Comparison of ENCODE assay signal across 7 mouse cellular contexts in the genomic region with DNA sequence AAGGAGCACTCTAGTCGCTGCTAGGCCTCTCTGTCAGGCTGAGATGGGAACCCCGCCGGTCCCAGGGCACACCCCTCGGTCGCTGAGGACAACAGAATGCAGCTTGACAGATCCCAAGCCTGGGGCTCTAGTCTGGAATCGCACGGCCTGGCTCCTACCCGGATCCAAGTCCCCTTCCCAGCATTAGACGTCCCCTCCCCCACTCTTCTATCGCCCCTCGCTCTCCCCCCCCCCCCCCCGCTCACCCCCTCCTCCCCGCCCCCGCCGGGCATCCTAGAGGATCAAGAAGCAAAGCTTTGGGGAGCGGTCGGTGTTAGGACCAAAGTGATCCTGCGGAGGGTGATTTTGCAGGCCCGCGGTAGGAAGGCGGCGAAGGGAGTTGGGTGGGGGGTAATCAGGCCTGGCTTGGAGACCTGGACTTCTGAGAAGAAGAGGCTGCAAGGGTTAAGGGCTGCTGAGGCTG. TPM values are rescaled to one million over a fixed set of nuclear protein-coding genes. Genes with fewer than 3 reads are reported as not detected.
DNase-seq lines count a peak whose midpoint lies in the region; ATAC-seq and TF ChIP-seq lines count a peak whose summit lies in the region.

No protein-coding gene starts in this region.

- peak overlapping the region; percentile 63 for H3K9ac ChIP-seq in heart, embryonic 15.5 days
- peak overlapping the region; percentile 61 for H3K9ac ChIP-seq in limb, embryonic 15.5 days

- no peak for TF ChIP-seq CTCF in spleen, adult 2 months (IDR thresholded peaks at IDR 0.05; ENCODE audit: extremely low read depth, insufficient read depth, insufficient read length, insufficient replicate concordance)
- no peak for TF ChIP-seq CTCF in olfactory bulb, adult 2 months (IDR thresholded peaks at IDR 0.05; ENCODE audit: insufficient read depth, low read depth, low read length)

- H3K36me3 ChIP-seq in spleen, adult 2 months (ENCODE audit: control insufficient read depth, insufficient read depth, low read length), result no peaks in the 10 kb centered on the region
- H3K36me3 ChIP-seq in heart, embryonic 15.5 days, result no peaks in the 10 kb centered on the region
- no peaks in the 10 kb centered on the region for H3K36me3 ChIP-seq in limb, embryonic 15.5 days

- no peak for DNase-seq in spleen, adult 2 months (ENCODE audit: low read depth in 1 of 2, low spot score in 2 of 2)
- DNase-seq in spleen, postnatal 10 days (ENCODE audit: low spot score in 2 of 2), result no peak
- DNase-seq in cerebellum, postnatal 14 days, result peak; percentile 74 to 76
- no peak for DNase-seq in layer of hippocampus, postnatal 25 days (ENCODE audit: extremely low spot score in 1 of 2, low spot score in 1 of 2)

- TF ChIP-seq POLR2A in spleen, adult 2 months (IDR thresholded peaks at IDR 0.05; ENCODE audit: low read depth, low read length), result no peak
- TF ChIP-seq POLR2A in olfactory bulb, adult 2 months (IDR thresholded peaks at IDR 0.05; ENCODE audit: insufficient read depth, low read depth, low read length), result no peak; the same call in 1 of the 2 replicates

- H3K27me3 ChIP-seq in spleen, adult 2 months (ENCODE audit: control insufficient read depth, insufficient read depth, low read length), result peaks cover 5% of the 10 kb centered on the region
- no peaks in the 10 kb centered on the region for H3K27me3 ChIP-seq in heart, embryonic 15.5 days
- no peaks in the 10 kb centered on the region for H3K27me3 ChIP-seq in limb, embryonic 15.5 days

- no peak for ATAC-seq in heart, embryonic 15.5 days (replicated peaks; ENCODE audit: insufficient number of reproducible peaks, insufficient read depth, low FRiP score, low read depth)
- ATAC-seq in limb, embryonic 15.5 days (ENCODE audit: insufficient number of reproducible peaks, low FRiP score, low TSS enrichment, low read depth), result no peak; the same call in none of the 2 replicates

- H3K9me3 ChIP-seq in heart, embryonic 15.5 days (replicated peaks), result no peaks in the 10 kb centered on the region
- H3K9me3 ChIP-seq in limb, embryonic 15.5 days, result no peaks in the 10 kb centered on the region

- peak overlapping the region; percentile 68 for H3K4me2 ChIP-seq in heart, embryonic 15.5 days
- peak overlapping the region; percentile 70 for H3K4me2 ChIP-seq in limb, embryonic 15.5 days

- H3K27ac ChIP-seq in spleen, adult 2 months (ENCODE audit: insufficient read depth, low read length), result no peak overlapping the region
- H3K27ac ChIP-seq in heart, embryonic 15.5 days, result peak overlapping the region; percentile 81
- H3K27ac ChIP-seq in limb, embryonic 15.5 days, result peak overlapping the region; percentile 77
- H3K27ac ChIP-seq in olfactory bulb, adult 2 months (ENCODE audit: insufficient read depth, low read depth, low read length), result peak overlapping the region; percentile 87

- H3K4me1 ChIP-seq in spleen, adult 2 months (ENCODE audit: control insufficient read depth, insufficient read depth, insufficient read length), result peaks cover 2% of the 10 kb centered on the region; the same call in 1 of the 2 replicates
- peaks cover 9% of the 10 kb centered on the region; the same call in 1 of the 2 replicates for H3K4me1 ChIP-seq in heart, embryonic 15.5 days (replicated peaks)
- peaks cover 20% of the 10 kb centered on the region; the same call in 1 of the 2 replicates for H3K4me1 ChIP-seq in limb, embryonic 15.5 days
- H3K4me1 ChIP-seq in olfactory bulb, adult 2 months (ENCODE audit: control insufficient read depth, insufficient read depth, low read length), result peaks cover 13% of the 10 kb centered on the region

- WGBS in spleen, adult 2 months, result 16% methylated on average over 18 of the region's 22 CpGs
- WGBS in heart, embryonic 15.5 days, result 2% methylated on average over 21 of the region's 22 CpGs
- WGBS in limb, embryonic 15.5 days, result 3% methylated on average over 15 of the region's 22 CpGs
- WGBS in olfactory bulb, adult 2 months, result under 1% methylated on average over 19 of the region's 22 CpGs

- peak overlapping the region; percentile 83 for H3K4me3 ChIP-seq in spleen, adult 2 months (ENCODE audit: extremely low read depth, insufficient read depth, insufficient read length)
- H3K4me3 ChIP-seq in heart, embryonic 15.5 days, result peak overlapping the region; percentile 63
- peak overlapping the region; percentile 81 for H3K4me3 ChIP-seq in limb, embryonic 15.5 days
- H3K4me3 ChIP-seq in olfactory bulb, adult 2 months (ENCODE audit: insufficient read depth, low read depth, low read length), result peak overlapping the region; percentile 76

RNA-seq across cellular contexts. Expression of gene Apbb1, which starts 0.8 kb away (rescaled TPM):
- 9.9 and 12.7 TPM in 2 replicates for polyA plus RNA-seq in spleen, adult 2 months (2012; rRNA removed)
- 40.4 and 49.2 TPM in 2 replicates for polyA plus RNA-seq in heart, embryonic 15.5 days (2015; fragmentation: Nextera tagmentation; extraction: Ambion mirVana)
- polyA plus RNA-seq in limb, embryonic 15.5 days (2015; fragmentation: Nextera tagmentation; extraction: Ambion mirVana), result 37.4 and 38.2 TPM in 2 replicates
- not detected in 2 replicates for polyA plus RNA-seq in olfactory bulb, adult 2 months (2012; ENCODE audit: insufficient read depth, insufficient read length, low replicate concordance, missing spikeins)
- 100 to 1,000 TPM; 371 to 404 TPM for total RNA-seq in layer of hippocampus, postnatal 25 days (2021)

RNA-seq across cellular contexts. Expression of gene Hpx, which starts 19.3 kb away (rescaled TPM):
- polyA plus RNA-seq in spleen, adult 2 months (2012; rRNA removed), result 0.37 and 0.61 TPM in 2 replicates
- polyA plus RNA-seq in heart, embryonic 15.5 days (2015; fragmentation: Nextera tagmentation; extraction: Ambion mirVana), result 0.24 and 2.3 TPM in 2 replicates
- polyA plus RNA-seq in limb, embryonic 15.5 days (2015; fragmentation: Nextera tagmentation; extraction: Ambion mirVana), result 0.53 and 0.99 TPM in 2 replicates
- not detected in 2 replicates for polyA plus RNA-seq in olfactory bulb, adult 2 months (2012; ENCODE audit: insufficient read depth, insufficient read length, low replicate concordance, missing spikeins)
- total RNA-seq in layer of hippocampus, postnatal 25 days (2021), result not detected

RNA-seq across cellular contexts. Expression of gene Smpd1, which starts 26.5 kb away (rescaled TPM):
- 20.3 and 23.9 TPM in 2 replicates for polyA plus RNA-seq in spleen, adult 2 months (2012; rRNA removed)
- polyA plus RNA-seq in heart, embryonic 15.5 days (2015; fragmentation: Nextera tagmentation; extraction: Ambion mirVana), result 54.4 and 61.0 TPM in 2 replicates
- 62.6 and 65.0 TPM in 2 replicates for polyA plus RNA-seq in limb, embryonic 15.5 days (2015; fragmentation: Nextera tagmentation; extraction: Ambion mirVana)
- polyA plus RNA-seq in olfactory bulb, adult 2 months (2012; ENCODE audit: insufficient read depth, insufficient read length, low replicate concordance, missing spikeins), result not detected in 2 replicates
- 10 to 100 TPM; 89.3 to 93.6 TPM for total RNA-seq in layer of hippocampus, postnatal 25 days (2021)

RNA-seq across cellular contexts. Expression of gene Trim3, which starts 52.7 kb away (rescaled TPM):
- polyA plus RNA-seq in spleen, adult 2 months (2012; rRNA removed), result 25.4 and 35.1 TPM in 2 replicates
- polyA plus RNA-seq in heart, embryonic 15.5 days (2015; fragmentation: Nextera tagmentation; extraction: Ambion mirVana), result 26.5 and 36.0 TPM in 2 replicates
- 38.9 and 39.7 TPM in 2 replicates for polyA plus RNA-seq in limb, embryonic 15.5 days (2015; fragmentation: Nextera tagmentation; extraction: Ambion mirVana)
- polyA plus RNA-seq in olfactory bulb, adult 2 months (2012; ENCODE audit: insufficient read depth, insufficient read length, low replicate concordance, missing spikeins), result not detected in 2 replicates
- total RNA-seq in layer of hippocampus, postnatal 25 days (2021), result 100 to 1,000 TPM; 124 to 145 TPM

RNA-seq across cellular contexts. Expression of gene Timm10b, which starts 59.2 kb away (rescaled TPM):
- 87.3 and 118 TPM in 2 replicates for polyA plus RNA-seq in spleen, adult 2 months (2012; rRNA removed)
- polyA plus RNA-seq in heart, embryonic 15.5 days (2015; fragmentation: Nextera tagmentation; extraction: Ambion mirVana), result 138 and 156 TPM in 2 replicates
- polyA plus RNA-seq in limb, embryonic 15.5 days (2015; fragmentation: Nextera tagmentation; extraction: Ambion mirVana), result 185 and 190 TPM in 2 replicates
- not detected in 2 replicates for polyA plus RNA-seq in olfactory bulb, adult 2 months (2012; ENCODE audit: insufficient read depth, insufficient read length, low replicate concordance, missing spikeins)
- 10 to 100 TPM; 71.3 to 86.2 TPM for total RNA-seq in layer of hippocampus, postnatal 25 days (2021)

Comparison
In these comparisons a context has a peak if more than half of its experiments do, and no peak if none do; other contexts are left out.
1. DNase-seq: peak in cerebellum, postnatal 14 days (2 of 2); none in spleen, adult 2 months (0 of 2), spleen, postnatal 10 days (0 of 2) and layer of hippocampus, postnatal 25 days (0 of 2).
2. Peak in every context shown above with its lines, with median percentiles within 50 percentile points of each other: H3K4me3 ChIP-seq.